Mouse (Mus musculus) cerebellum, postnatal 36 days (tissue): ENCODE measurements around the gene Kantr.
"Not testable (repeated sequence)": the region's sequence is repeated elsewhere in the genome, so short reads cannot be mapped to it uniquely, and the experiment has no call there.

Experiments used
- DNase-seq, 2 experiments: peaks; one replicate each; pipeline ENCODE4 v3.0.0; 2021 to 2022; ENCODE audit warnings: mixed read lengths in 2 of 2

Gene Kantr

DNA sequence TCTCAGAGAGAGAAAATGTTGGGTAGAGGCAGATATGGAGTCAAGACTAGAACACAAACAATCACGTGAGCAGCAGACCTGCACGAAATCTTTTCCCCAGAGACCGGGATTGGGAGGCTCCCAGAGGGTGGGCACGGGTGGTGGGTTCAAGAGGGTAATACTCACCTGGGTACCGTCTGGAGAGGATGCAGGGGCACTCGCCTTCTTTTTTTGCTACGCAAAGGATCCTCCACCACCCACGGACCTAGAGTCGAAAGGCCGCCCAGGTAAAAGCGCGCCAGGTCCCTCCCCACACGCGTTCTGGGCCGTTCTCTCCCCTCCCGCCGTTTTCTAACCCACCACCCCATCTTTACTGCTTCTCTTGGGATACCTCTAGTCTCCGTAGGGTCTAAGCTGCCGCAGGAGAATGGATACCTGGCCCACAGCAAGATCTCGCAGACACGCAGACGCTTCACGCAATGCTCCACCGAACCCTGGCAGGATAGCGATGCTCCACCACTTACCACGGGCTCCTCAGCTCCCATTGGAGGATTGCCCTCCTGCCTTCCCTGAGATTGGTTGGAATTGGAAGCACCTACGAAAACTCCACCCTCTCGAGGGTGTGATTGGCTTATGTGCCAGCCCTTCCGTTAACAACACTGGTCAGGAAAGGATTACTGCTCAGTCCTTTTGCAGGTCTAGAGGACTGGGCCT is at the start of gene Kantr:
Kantr (minus strand) TSS at position 500 of the 693 bp plus-strand sequence.
- DNase-seq, result peak; percentile 79

DNA sequence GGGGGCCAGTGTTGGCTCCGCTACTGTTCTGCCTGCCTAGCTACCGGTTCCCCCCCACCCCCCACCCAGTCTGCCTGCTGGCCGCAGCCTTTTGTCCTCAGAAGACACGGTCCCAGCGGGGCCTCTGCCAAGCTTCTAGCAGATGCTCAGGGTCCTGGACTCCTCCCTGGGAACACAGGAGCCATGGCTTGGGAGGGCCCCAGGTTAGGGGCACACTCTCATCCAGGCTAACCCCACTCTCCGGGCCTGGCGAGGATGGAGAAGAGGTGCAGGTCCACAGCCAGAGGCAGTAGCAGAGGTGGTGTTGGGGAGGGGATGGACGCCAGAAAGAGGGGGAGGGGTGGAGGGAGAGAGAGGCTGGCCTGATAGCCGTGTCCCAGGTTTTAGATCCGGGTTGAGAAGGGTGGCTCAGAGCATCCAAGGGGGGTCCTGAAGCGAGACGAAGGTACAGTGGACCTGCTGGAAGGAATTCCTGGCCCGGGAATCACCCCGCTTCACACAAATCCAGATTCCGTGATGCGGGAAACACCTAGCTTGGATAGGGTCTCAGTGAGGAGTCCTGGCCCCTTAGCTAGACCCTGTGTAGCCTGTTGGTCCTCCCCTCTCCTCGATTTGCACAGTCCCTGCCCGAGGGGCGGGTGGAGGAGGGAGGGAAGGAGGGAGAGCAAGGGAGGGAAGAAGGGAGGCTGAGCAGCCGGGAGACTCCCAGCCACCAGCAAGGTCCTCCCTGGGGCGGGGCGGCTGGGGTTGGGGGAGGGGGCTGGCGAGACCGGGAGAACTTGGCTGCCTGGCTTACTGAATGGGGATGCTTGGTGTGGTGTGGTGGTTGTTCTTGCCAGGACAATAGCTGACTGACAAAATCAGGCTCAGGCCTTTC is 41.3 kb upstream of the Kantr start, which contains the start of gene Gpr173:
Gpr173 (minus strand) TSS at position 308 of the 877 bp plus-strand sequence.
- DNase-seq, result peak; percentile 61 to 74

DNA sequence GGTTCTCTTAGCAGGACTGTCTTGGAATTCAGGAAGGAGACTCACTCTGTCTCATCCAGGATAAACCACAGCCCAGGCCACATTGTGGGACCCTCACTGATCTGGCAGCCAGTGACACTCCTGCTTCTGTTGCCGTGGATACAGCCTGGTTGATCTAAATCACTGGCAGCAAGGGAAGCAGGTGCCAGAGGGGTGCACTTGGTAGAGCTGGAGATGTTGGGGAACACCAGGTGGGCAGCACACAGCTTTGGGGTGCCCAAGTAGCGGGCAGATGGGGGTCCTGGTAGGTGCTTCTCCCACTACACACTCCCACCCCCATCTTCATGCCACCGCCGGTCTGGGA is 40.7 kb upstream of the Kantr start:
- no peak for DNase-seq

DNA sequence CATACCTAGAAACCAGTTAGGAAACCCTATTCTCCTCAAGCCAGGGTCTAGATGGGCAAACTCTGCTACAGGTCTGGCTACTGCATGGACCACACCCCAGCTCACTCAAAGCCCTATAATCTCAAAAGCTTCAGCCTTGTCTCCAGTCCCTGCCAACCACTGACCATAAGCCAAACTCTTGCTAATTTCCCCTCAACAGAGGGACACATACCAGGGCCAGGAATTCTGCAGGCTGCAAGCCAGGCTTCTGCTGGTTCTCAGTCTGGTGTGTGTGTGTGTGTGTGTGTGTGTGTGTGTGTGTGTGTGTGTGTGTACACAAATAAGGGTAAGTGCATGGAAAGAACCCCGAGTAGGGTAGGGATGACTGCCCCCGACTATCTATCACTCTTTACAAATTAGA is 39.1 kb upstream of the Kantr start:
- peak; percentile 79 to 80 for DNase-seq

DNA sequence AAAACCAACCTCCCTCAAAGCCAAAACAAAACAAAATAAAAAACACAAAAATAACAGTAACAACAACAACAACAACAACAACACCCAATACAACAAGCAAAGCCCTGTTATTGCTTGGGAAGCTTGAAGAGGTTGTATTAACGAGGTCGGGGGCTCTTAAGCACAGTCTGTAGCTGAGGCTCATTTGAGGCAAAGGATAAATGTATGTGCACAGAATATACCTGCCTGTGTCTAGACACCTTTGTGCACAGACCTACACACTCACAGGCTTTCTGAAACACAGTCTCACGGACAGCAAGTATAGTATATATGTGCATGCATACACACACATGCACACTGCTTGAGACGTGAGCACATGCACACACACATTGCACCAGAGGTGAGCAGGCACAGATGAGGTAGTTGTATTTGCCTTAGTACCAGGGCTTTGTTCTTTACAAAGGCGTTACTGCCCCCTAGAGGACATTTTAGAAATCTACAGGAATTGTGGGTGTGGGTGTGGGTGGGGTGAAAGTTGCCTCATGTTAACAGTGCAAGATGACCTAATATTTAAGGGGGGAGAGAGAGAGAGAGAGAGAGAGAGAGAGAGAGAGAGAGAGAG is 25.4 kb upstream of the Kantr start:
- peak in 1 of 2 experiments; percentile 32 for DNase-seq

DNA sequence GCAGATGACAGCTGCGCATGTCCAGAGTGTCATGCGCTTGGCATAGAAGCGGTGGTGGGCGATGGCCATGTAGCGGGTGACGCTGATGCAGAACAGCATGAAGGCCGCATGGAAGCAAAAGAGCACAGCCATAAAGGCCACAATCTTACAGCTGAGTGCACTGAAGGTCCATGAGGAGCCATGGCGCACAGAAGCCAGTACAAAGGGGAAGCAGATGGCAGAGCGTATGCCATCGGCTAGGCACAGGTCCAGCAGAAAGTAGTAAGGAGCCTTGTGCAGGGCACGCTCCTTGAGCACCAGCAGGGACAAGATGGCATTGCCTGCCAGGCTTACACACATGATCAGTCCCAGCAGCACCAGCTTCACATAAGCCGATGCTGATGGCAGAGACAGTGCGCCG is 19.7 kb upstream of the Kantr start:
- DNase-seq, result peak; percentile 66 to 67

DNA sequence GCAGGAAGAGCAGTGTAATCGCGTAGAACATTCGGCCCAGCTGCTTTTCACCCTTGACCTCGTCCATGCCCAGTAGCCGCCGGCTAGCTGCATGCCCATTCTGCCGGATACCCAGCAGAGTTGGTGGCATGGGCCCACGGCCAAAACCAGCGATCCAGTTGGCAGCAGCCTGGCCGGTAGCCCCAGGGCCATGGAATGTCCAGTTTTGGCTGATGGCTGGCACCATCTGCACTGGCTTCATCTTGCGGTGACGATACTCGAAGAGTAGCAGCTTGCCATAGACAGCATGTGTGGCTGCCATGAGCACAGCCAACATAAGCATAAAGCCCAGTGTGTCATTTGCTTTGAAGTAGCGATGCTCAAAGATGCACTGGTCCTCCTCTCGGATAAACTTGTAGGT is 19.3 kb upstream of the Kantr start:
- DNase-seq, result peak; percentile 50 to 69

DNA sequence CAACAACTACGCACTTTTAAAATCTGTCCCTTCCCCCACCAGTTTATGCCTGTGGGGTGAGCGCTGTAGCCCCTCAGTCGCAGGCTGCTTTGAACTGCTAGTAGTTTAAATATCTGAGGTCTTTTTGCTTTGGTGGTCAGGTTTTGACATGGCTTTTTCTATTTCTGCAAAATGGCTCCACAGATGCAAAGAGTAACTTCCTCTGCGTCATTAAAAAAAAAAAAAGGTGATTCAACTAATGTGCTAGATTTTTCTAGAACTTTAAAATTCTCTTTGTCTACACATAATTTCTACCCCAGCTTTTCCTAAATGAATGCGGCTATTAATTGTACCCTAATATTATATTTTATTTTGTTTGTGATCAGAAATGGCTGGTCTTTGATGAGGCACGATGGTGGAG is 15.6 kb upstream of the Kantr start:
- DNase-seq, result no peak

DNA sequence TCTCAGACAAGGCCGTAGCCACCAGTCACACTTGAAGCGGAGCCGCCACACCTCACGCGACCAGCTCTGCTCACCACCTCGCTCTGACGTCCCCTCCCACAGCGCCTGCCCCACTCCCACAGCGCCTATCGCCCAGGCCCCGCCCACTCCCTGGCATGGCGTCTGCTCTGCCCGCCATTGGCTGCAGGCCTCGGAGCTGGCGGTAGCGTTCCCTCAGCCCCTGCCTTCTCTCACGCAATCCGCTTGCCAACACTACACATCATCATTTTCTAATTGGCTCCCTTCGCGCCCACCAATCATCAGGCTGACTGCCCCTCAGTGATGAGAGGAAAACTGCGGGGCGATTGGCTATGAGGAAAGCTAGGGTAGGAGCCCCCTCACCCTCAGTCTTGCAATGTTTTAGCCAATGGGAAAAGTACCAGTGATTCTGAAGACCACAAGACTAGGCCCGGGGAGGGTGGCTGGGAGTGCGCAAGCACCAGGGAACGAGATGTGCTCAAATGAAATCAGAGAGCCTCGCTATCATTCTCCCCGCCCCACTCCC is 15.1 kb upstream of the Kantr start, which contains the start of gene Tspyl2:
Tspyl2 (minus strand) TSS at position 68 of the 544 bp plus-strand sequence.
- peak; percentile 88 to 93 for DNase-seq

DNA sequence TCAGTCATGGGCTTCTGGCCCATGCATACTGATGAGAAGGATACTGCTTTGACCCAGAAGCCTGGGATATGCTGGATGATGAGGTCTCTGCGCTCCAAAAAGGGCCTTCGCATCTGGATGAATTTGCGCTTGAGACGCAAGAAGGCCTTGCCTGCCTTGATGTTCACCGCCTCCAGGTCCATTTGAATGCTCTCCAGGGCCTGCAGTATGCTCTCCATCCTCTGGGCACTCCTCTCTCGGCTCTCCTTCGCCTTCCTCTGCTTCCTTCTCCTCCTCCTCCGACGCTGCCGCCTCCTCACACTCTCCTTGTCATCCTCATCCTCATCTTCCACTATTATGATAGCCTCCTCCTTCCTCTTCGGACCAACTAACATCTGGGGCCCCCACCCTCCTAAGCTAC is 14.2 kb upstream of the Kantr start:
- peak; percentile 12 to 22 for DNase-seq

DNA sequence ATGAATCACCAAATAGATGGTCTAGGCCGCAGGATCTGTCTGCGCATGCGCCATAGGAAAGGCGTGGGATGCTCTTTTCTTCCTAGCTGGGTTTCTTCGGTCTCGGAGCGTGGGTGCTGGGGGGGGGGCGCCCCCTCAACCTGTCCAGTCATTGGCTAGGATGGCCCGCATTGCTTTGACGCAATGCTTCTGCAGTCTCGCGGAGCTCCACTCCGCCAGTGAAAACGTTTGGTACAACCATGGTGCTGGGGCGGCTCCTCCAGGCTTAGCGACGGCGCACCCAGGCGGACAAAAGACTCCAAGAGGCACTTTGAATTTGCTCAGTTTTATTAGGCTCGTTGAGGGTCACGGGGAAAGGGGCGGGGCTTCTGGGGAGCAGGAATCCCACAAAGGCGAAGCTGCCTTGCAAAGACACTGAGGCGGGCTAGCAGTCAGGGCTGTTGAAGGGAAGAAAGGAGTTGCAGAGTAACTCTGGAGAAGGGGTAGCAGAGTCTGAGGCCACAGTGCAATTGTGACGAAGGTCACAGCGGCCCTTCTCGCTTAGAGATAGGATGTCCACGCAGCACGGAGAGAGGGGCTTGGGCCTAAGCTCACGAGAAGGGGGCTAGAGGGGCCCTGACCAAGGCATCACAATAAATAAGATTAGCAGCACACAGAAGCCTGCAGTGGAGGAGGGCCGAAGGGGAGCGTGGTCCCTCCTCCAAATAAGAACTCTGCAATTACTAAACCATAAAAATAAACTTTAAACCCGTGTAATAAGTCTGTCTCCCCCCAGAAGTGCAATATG is 9.4 kb upstream of the Kantr start:
- DNase-seq, result peak; percentile 87 to 89

DNA sequence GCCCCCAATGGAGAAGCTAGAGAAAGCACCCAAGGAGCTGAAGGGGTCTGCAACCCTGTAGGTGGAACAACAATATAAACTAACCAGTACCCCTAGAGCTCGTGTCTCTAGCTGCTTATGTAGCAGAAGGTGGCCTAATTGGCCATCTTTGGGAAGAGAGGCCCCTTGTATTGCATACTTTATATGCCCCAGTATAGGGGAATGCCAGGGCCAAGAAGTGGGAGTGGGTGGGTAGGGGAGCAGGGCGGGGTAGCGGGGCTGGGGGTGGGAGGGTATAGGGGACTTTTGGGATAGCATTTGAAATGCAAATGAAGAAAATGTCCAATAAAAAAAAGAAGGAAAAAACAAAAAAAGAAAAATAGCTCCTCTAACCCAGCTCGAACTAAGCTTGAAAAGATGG is 8.8 kb upstream of the Kantr start:
- not testable (repeated sequence) for DNase-seq

DNA sequence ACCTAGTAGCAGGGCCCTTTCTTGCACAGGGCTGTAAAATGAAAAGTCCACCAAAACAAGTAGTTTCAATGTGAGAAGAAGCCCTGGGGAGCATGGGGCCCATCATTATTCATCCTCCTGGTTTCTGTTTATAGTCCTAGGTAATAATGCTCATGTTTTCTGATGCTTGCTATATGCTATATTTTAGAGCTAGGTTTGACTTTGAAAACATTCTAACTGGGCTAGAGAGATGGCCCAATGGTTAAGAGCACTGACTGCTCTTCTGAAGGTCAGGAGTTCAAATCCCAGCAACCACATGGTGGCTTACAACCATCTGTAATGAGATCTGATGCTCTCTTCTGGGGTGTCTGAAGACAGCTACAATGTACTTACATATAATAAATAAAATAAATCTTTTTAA is 2.1 kb upstream of the Kantr start:
- not testable (repeated sequence) for DNase-seq

DNA sequence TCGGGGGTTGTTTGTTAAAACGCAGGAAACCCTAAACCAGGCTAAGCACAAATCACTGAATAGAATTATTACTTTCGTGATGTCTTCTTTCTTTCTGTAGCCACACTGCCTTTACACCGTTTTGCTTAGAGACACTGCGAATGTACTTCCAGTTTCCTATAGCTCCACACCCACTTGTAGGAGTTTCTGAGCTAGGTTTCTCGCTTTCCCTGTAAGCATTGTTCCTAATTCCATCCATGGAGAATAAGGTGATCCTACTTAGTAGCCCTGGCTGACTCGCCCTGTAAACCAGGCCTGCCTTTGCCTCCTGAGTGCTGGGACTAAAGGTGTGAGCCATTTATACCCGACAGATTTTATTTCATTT is 376 bp upstream of the Kantr start:
- DNase-seq, result no peak

DNA sequence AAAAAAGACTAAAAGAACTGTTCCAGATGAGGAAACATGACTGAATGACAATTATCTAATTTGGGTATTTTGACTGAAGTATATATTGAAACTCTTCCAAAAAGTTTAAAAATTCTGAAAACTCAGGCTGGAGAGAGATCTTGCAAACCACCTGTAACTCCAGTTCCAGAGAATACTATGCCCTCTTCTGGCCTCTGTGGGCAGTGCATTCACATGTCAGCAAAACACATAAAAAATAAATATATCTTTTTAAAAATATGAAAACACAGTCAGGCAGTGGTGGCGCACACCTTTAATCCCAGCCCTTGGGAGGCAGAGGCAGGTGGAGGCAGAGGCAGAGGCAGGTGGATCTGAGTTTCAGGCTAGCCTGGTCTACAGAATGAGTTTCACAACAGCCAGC is 3.7 kb downstream of the Kantr start:
- no peak for DNase-seq

DNA sequence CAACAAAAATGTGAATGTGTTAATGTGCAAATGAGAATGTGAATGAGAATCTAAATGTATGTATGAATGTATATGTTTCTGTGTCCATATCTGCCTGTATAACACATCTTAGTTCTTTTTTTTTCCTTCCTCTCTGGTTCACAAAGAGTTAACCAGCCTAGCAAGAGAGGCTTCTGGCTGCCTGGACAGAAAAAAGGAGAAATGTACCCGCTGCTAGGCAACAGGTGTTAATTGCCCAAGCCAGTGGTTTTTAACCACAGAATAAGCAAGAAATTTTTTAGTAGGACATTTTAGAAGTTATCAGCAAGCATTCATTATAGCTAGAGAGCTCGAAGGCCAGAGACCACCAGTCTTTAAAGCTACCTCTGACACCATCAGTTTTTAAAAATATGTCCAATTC is 4.5 kb downstream of the Kantr start:
- DNase-seq, result no peak

DNA sequence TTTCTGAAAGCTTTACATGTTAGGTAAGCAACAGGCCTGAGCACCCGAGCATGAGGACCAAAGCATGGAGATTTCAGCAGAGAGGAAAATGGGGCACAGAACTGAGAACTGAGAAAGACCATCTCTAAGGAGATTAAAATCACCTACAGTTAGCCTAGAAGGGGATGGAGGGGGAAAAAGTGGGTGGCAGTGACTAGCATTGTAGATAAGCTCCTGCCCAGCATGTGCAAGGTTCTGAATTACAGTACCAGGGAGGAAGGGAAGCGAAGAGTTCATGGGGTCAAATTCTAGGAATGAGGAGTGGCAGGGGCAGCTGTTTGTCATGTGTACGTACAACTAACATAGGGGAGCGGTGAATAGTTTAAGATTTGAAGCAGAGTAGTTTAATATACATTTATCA is 6.8 kb downstream of the Kantr start:
- DNase-seq, result no peak

DNA sequence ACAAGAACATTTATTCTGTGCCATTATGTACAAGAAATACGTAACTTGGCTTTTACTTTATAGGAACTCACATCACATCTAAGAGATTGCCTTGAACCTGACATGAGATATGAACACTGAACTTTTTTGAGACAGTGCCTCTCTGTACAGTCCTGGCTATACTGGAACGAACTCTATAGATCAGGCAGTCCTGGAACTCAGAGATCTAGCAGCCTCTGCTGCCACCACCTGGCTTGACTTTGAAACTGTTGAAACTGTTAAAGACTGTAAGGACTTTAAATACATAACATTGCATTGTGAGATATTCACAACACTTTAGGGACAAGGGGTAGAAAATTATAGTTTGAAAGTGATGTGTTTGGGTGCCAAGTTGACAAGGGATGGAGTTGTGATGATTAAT is 19.4 kb downstream of the Kantr start:
- peak; percentile 25 to 27 for DNase-seq

DNA sequence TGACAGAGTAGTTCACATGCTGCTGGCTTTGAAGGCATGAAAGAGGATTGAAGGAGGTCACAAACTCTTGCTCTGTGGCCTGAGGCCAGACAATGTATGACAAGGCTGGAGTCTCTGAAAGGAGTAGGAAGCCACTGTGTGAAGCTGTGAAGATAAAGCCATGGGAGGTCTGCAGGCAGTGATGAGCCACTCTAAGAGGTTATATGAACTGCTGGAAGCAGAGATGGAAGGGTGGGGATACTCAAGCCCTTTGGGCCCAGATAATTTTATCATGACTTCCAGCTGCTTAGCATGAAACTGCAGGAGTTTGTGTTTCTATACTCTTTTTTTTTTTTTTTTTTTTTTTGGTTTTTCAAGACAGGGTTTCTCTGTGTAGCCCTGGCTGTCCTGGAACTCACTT is 19.9 kb downstream of the Kantr start:
- DNase-seq, result no peak

DNA sequence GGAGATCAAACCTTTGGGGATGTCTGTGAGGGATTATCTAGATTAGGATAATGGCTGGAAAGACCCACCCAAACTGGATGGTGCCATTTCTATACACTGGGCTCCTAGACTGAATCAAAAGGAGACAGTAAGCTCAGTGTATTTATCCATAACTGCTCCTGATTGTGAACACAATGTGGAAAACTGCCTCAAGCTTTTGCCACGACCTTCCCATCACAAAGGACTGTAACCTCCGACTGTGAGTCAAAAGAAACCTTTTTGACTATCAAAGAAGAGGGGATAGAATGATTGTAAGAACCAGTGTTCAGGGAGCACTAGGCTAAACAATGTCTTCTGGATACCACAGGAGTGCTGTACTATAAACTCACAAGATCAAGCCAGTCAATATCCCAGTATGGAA is 21.1 kb downstream of the Kantr start:
- DNase-seq, result no peak

DNA sequence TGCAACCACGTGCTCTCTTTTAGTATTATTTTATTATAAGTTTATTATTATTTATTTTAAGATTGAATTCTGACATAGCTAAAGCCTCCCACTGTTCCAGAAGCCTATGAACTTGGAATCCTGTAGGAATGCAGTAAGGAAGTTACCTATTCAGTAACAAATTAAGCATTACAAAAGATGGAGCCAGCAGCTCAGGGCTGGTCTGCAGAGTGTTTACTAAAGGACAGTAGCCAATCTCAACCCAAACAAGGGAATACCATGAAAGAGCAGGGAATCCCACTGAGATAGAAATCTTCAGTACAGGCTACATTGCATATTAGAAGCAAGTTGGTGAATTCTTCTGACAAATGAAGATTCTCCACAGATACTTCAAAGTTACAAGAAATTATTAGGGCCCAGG is 40.3 kb downstream of the Kantr start:
- not testable (repeated sequence) for DNase-seq

DNA sequence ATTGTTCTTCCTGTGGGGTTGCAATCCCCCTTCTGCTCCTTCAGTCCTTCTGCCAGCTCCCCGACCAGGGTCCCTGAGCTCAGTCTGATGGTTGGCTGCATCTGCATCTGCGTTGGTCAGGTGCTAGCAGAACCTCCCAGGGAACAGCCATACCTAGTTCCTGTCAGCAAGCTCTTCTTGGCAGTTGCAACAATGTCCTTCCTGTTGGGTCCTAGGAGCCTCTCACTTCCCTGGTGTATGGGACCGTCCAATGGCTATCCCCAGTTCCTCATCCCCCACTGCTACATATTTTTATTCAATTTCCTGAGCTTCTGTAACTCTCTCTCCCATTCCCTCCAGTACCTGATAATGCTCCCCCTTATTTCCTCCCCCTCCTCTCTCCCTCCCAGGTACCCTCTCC is 42.5 kb downstream of the Kantr start:
- no peak for DNase-seq

DNA sequence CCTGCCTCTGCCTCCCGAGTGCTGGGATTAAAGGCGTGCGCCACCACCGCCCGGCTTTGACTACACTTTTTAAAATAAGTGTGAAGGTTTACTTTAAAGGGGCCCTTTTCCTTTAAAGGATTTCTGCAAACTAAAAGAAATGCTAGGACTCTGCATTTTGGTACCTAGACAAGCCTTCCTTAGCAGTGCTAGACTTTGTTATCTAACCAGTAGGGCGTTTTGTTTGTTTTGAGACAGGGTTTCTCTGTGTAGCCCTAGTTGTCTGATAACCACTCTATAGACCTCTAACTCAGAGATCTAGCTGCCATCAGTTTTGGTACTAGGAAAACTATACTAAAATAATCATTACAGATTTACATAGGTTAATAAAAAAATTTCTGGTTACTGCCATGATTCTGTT is 47.9 kb downstream of the Kantr start:
- no peak for DNase-seq
